Comparison of ENCODE assay signal across 20 mouse cellular contexts in the genomic region with DNA sequence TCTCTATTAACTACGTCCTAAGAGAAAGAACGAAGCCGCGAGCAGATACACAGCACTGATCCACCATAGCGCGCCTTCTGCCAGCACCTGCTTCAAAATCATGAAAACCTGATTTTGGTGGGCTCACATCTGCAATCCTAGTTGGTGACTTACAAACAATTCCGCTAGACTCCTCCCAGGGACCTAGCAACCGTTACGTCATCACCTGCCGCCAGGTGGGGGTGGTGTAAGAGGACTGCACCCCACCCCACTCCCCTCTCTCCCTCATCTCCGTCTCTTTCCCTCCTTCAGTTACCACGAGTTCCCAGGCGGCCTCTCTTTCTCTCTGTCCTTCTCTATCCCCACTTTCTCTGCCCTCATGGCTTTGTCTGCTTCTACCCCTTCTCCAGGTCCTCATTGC. TPM values are rescaled to one million over a fixed set of nuclear protein-coding genes. Genes with fewer than 3 reads are reported as not detected.
DNase-seq lines count a peak whose midpoint lies in the region; ATAC-seq and TF ChIP-seq lines count a peak whose summit lies in the region.
"Had no signal": no experiment of that assay in that cellular context is flagged by ENCODE, and none has a peak within 500 bp of the region (broad histone marks: within the 10 kb centered on the region; RNA-seq: fewer than 3 reads in every experiment).

No protein-coding gene starts in this region.

- H3K27me3 ChIP-seq in kidney, embryonic 15.5 days, result no peaks in the 10 kb centered on the region
- no peaks in the 10 kb centered on the region for H3K27me3 ChIP-seq in embryonic facial prominence, embryonic 10.5 days (replicated peaks; ENCODE audit: low read depth, poor library complexity, severe bottlenecking)
- H3K27me3 ChIP-seq in liver, embryonic 16.5 days (ENCODE audit: control insufficient read depth, insufficient read depth, low read depth, low read length), result no peaks in the 10 kb centered on the region
- H3K27me3 ChIP-seq: hindbrain, embryonic 12.5 days; Patski had no signal

- H3K27ac ChIP-seq in kidney, embryonic 15.5 days, result no peak overlapping the region
- H3K27ac ChIP-seq in embryonic facial prominence, embryonic 10.5 days (replicated peaks), result peak overlapping the region; percentile 30; the same call in 1 of the 2 replicates
- H3K27ac ChIP-seq in liver, embryonic 16.5 days (ENCODE audit: low read length), result no peak overlapping the region
- no peak overlapping the region for H3K27ac ChIP-seq in layer of hippocampus, adult 2 months
- H3K27ac ChIP-seq: hindbrain, embryonic 12.5 days; left cerebral cortex, adult 2 months had no signal

- H3K4me2 ChIP-seq in kidney, embryonic 15.5 days, result 0 out of 2 replicates have a peak overlapping the region, but pooled peaks have one; percentile 14
- peak overlapping the region; percentile 30; the same call in 1 of the 2 replicates for H3K4me2 ChIP-seq in liver, embryonic 16.5 days (ENCODE audit: low read depth, low read length)
- H3K4me2 ChIP-seq: hindbrain, embryonic 12.5 days; midbrain, embryonic 11.5 days had no signal

- no peaks in the 10 kb centered on the region for H3K36me3 ChIP-seq in kidney, embryonic 15.5 days
- peaks cover 9% of the 10 kb centered on the region; the same call in 1 of the 2 replicates for H3K36me3 ChIP-seq in embryonic facial prominence, embryonic 10.5 days (replicated peaks)
- no peaks in the 10 kb centered on the region for H3K36me3 ChIP-seq in liver, embryonic 16.5 days (ENCODE audit: control insufficient read depth, insufficient read depth)
- H3K36me3 ChIP-seq: hindbrain, embryonic 12.5 days had no signal

- no peak for TF ChIP-seq CTCF in layer of hippocampus, adult 2 months (conservative IDR thresholded peaks at IDR 0.05)

- no peak for DNase-seq in kidney, adult 8-10 months
- peak; percentile 83 for DNase-seq in ES-CJ7 (ENCODE audit: low read depth, low spot score)
- no peak for DNase-seq in embryonic facial prominence, embryonic 10.5 days (ENCODE audit: low spot score)
- no peak for DNase-seq in adrenal gland, postnatal 10 days
- no peak for DNase-seq in thymus, postnatal 36 days
- no peak for DNase-seq in layer of hippocampus, adult 2 months (ENCODE audit: low spot score in 2 of 2)
- DNase-seq: adrenal gland, adult 2 months; cerebellum, adult 9-10 months; gastrocnemius, postnatal 36 days; kidney, adult 9 months; right cerebral cortex, postnatal 25 days; thymus, postnatal 4 days had no signal

- H3K9me3 ChIP-seq in kidney, embryonic 15.5 days (replicated peaks), result no peaks in the 10 kb centered on the region
- no peaks in the 10 kb centered on the region for H3K9me3 ChIP-seq in embryonic facial prominence, embryonic 10.5 days
- H3K9me3 ChIP-seq in liver, embryonic 16.5 days (replicated peaks; ENCODE audit: control insufficient read depth, low read length), result no peaks in the 10 kb centered on the region
- H3K9me3 ChIP-seq: hindbrain, embryonic 12.5 days had no signal

- WGBS in kidney, embryonic 15.5 days, result 85% methylated on average over 13 of the region's 13 CpGs
- WGBS in embryonic facial prominence, embryonic 10.5 days, result 79% methylated on average over 13 of the region's 13 CpGs
- WGBS in liver, embryonic 16.5 days (ENCODE audit: insufficient replicate concordance), result 63% methylated on average over 13 of the region's 13 CpGs

- H3K4me1 ChIP-seq in kidney, embryonic 15.5 days, result peaks cover 28% of the 10 kb centered on the region
- peaks cover 33% of the 10 kb centered on the region for H3K4me1 ChIP-seq in embryonic facial prominence, embryonic 10.5 days
- peaks cover 3% of the 10 kb centered on the region for H3K4me1 ChIP-seq in liver, embryonic 16.5 days (ENCODE audit: control insufficient read depth, low read depth, low read length)

- H3K4me3 ChIP-seq in kidney, embryonic 15.5 days (replicated peaks), result no peak overlapping the region
- H3K4me3 ChIP-seq in embryonic facial prominence, embryonic 10.5 days, result no peak overlapping the region
- 0 out of 2 replicates have a peak overlapping the region, but pooled peaks have one; percentile 2 for H3K4me3 ChIP-seq in liver, embryonic 16.5 days (ENCODE audit: low read depth, low read length)
- no peak overlapping the region for H3K4me3 ChIP-seq in layer of hippocampus, adult 2 months
- H3K4me3 ChIP-seq: hindbrain, embryonic 12.5 days; left cerebral cortex, adult 2 months; myocyte had no signal

- no peak for ATAC-seq in kidney, embryonic 15.5 days (replicated peaks; ENCODE audit: low FRiP score)
- ATAC-seq in liver, embryonic 16.5 days (ENCODE audit: low read depth), result no peak
- ATAC-seq: CD4-positive, CD25-positive, alpha-beta regulatory T cell, adult 4 months; Patski had no signal

- H3K9ac ChIP-seq in kidney, embryonic 15.5 days, result no peak overlapping the region
- H3K9ac ChIP-seq in liver, embryonic 16.5 days (ENCODE audit: low read depth, low read length), result no peak overlapping the region
- H3K9ac ChIP-seq: hindbrain, embryonic 12.5 days had no signal

RNA-seq across cellular contexts. Expression of gene Sash1, which starts 7.5 kb away (rescaled TPM):
- polyA plus RNA-seq in kidney, embryonic 15.5 days (2015; fragmentation: Nextera tagmentation; extraction: Ambion mirVana), result 5.1 and 5.7 TPM in 2 replicates
- 4.1 and 4.2 TPM in 2 replicates for polyA plus RNA-seq in embryonic facial prominence, embryonic 10.5 days (2016; fragmentation: Nextera tagmentation; extraction: Ambion mirVana)
- polyA plus RNA-seq in liver, embryonic 16.5 days (2015; fragmentation: Nextera tagmentation; extraction: Ambion mirVana), result 0.60 and 0.92 TPM in 2 replicates
- 10 to 100 TPM; 47.7 to 50.6 TPM for total RNA-seq in adrenal gland, postnatal 10 days (2021)
- total RNA-seq in layer of hippocampus, adult 2 months (2021), result 10 to 100 TPM; 75.7 to 86.0 TPM
- polyA plus RNA-seq: CD4-positive, CD25-positive, alpha-beta regulatory T cell, adult 4 months had no signal
